Mouse (Mus musculus): ENCODE measurements at regions not wholly inside any gene's neighbourhood (a gene's known extent, or its start where the extent isn't known, plus 50 kb on each side); places are given as distances from the start of the nearest gene placed in this dataset.

DNA sequence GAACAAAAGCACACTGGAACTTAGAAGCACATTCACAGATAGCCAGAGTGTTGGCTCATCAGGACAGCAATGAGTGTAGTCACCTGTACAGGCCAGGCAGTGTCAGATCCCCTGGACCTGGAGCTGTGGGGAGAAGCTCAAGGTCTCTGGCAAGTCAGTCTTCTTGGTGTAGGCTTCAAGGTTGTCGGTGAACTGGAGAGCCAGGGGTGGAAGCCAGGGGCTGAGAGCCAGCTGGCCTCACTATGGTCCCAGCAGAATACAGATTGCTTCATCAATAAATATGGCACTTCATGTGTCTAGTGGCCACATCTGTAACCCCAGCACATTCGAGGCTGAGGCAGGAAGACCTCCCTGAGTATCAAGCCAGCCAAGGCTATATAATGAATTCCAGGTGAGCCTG, 101.0 kb upstream of the Tgfbr2 start:
- DNase-seq = no peak

DNA sequence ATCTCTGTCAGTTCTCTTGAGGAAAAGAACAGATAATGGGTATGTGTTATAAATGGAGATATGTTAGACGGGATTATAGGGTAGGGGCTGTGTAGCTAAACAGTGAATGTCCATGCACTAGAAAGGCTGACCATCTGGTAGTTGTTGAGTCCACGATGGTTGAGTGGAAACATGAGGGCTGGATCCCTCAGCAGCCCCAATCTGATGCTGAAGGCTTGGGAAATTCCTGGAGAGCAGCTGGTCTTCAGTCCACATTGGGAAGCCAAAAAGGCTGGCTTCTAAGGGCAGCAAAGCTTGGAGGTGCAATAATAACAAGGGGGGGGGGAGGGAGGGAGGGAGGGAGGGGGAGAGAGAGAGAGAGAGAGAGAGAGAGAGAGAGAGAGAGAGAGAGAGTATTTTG, 97.3 kb upstream of the Tgfbr2 start:
- DNase-seq = no peak

DNA sequence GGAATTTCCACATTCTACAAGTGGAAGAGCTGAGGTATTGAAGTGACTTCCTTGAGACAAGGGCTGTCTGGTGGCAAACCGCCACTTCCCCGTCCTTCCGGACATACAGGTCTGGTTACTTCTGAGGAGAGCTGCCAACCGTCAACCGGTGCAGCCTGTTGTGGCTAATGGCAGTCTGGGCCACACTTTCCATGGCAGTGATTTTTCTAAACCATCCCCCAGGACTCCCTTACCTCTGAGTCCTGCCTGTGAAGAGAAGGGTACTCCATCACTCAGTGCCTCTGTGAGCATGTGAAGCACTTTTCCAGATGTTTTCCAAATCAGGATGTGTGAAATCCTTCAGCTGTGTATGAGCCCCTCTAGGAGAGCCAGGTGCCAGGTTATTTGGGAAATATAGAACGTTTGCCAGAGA, 95.3 kb upstream of the Tgfbr2 start:
- peak; percentile 69 for DNase-seq

DNA sequence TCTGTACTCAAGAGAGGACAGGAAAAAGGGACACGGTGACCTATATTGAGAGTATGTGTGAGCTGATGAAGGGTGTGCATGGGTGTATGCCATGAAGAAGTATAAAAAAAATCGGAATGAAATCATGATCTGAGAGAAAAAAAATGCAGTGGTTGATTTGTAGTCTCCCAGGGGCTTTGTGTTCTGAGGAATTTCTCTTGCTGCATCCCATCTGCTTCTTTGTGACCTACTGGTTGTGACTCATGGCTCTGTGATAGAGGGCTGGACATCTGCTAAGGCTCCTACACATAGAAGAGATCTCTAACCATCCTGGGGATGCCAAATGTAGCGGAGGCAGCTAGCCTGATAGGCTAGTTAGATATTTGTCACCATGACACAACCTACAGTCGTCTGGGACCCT, 92.3 kb upstream of the Tgfbr2 start:
- DNase-seq = no peak

DNA sequence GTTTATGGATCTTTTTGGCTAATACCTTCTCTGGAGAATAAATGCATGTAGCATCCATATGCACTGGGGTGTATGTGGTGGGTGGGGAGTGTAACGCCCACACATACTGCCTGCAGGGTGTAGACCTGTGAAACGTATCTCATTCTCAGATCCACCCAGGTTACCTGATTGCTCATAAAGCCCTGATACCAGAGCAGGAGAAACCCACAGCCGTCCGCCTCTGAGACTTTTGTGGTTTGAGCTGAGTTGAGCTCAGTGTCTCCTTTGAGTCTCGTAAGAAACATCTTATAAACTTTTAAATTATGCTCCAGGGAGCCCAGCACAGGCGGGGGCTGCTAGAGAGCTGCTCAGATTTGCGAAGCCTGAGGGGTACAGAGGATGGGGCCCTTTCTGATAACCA, 88.7 kb upstream of the Tgfbr2 start:
- DNase-seq = no peak

GRCm38 (mm10) chr9:116259569-116259968, 84.4 kb upstream of the Tgfbr2 start:
- DNase-seq = no peak

DNA sequence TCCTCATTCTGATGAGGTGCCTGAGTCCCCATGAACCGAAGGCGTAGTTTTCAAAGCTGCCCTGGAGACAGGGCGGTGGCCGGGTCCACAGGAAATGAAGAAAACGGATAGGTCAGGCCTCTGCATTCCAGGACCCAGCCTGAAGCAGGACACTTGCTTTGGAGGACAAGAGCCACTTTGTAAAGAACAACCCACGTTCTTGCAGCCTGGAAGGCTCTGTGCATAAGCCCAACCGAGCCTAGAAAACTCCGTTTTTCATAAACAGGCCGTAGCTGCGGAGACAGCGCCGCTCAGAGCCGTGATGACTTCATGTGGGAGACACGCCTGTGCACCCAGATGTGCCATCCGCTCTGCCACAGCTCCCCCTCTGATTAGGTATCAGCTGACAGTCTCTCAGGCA, 78.4 kb upstream of the Tgfbr2 start:
- peak; percentile 39 for DNase-seq

GRCm38 (mm10) chr9:116252788-116253187, 77.6 kb upstream of the Tgfbr2 start:
- no peak for DNase-seq

- DNase-seq = peak; percentile 31
These were observed 74.6 kb upstream of the Tgfbr2 start for GRCm38 (mm10) chr9:116249791-116250190.

DNA sequence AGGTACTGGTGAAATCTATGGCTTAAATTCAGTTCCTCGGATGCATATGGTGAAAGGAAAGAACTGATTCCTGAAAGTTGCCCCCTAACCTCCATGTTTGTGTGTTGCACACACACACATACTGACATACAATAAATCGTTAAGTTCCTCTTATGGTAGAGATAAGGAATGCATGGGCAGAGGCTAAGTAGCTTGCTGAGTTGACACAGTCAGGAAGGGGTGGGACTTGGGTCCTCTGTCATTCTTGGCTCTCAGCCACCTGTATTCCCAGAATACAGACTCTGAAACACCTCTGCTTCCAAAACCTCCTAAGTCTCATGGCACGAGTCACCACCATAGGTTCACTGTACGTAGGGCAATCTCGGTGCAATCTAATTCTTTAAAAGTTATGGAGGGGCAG, 70.0 kb upstream of the Tgfbr2 start:
- DNase-seq = peak; percentile 28

GRCm38 (mm10) chr9:116244619-116244899, 69.4 kb upstream of the Tgfbr2 start:
- DNase-seq = no peak

GRCm38 (mm10) chr9:116243775-116244618, 68.8 kb upstream of the Tgfbr2 start:
- no peak for DNase-seq

DNA sequence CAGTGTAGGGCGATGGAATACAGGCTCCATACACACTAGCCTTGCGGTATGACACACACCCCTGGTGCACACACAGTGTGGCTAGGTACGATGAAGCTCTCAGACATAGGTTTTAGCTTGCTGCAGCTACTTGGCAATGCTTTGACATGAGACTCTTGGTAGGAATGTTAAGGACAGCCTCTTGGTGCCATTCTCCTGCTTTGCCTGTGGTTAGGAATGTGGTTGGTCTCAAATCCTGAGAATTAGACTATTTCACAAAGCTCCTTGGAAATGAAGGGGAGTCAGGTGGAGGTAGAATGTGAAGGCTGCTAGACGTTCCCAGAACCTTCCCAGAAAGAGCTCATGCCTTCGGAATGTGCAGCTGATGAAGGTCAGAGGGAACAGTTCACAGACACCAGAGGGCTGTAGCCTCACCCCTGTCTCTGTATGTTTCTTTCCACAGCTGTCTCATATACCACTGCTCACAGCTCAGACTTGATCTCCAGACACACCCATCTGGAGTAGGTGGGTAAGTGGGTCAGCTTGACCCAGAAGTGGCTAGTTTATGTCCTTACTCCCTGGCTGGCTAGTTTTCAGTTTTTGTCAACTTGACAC, 66.9 kb upstream of the Tgfbr2 start:
- DNase-seq = no peak

DNA sequence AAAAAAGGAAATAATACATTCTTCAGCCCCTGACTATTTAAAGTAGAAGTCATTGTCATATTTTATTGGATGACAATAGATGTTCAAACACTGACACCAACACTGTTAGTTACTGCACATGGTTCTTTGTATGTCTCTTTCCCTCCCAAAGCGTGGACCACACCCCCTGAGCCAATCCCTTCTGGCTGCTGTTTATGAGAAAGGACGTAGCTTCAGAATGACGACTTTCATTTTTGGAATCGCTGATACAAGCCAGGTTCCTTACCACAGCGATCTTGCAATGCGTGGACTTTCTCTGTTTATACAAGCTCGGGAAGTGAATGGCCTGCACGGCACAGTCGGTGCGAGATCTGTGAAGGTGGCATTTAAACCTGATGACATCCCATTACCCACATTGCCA, 66.1 kb upstream of the Tgfbr2 start:
- DNase-seq = no peak

DNA sequence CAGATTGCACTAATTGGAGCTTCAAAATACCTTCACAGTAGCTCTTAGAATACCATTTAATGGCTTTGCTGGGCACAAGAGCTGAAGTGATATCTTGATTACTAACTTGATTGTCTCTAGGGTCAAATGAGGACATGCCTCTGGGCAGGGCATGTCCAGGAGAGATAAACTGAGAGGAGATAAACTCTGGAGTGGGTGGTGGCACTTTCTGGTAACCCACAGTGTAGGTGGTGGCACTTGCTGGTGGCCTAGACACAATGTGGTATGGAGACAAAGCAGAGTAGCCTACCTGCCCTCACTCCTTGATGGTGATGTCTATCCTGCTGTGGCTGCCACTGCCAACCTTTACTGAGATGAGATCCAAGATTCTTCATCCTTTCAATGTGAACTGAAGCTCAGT, 61.7 kb upstream of the Tgfbr2 start:
- no peak for DNase-seq

DNA sequence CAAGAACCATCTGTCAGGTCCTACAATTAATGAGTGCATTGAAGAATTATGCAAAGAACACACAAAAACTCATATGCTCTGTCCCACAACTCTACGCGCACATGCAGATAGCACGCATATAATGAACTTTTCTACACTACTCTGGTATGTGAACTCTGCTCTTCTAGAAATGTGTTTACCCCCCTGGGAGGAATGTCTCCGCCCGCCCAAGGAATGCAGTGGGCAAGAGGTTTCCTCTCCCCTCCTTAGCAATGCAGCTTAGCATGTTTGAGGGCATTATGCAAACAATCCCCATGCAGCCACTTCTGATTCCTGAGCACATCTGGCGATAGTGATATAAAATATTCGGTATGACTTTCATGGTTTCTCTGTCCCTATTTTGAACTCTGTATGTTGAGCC, 59.0 kb upstream of the Tgfbr2 start:
- peak; percentile 38 for DNase-seq

- DNase-seq = no peak
These were observed 57.2 kb upstream of the Tgfbr2 start for GRCm38 (mm10) chr9:116232386-116232785.

- DNase-seq = no peak
These were observed 56.5 kb upstream of the Tgfbr2 start for GRCm38 (mm10) chr9:116231351-116232311.

- DNase-seq = no peak
These were observed 55.2 kb upstream of the Tgfbr2 start for GRCm38 (mm10) chr9:116230346-116230745.

DNA sequence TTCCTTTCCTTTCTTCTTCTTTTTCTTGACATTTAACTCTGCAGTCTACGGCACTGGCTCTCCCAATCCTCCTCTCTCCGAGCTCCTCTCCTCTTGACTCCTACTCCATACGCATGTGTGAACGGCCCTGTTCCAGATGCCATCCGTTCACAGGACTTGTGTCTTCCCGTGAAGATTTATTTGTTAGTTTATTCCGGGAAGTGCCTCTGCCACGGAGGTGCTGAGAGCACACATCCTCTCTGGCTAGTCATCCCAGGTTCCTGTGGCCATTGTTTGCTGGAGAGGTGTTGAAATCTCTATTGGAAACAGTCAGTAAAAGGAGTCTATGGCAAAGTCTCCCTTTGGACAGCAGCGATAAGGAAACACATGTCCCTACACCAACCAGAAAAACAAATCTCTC, 53.3 kb upstream of the Tgfbr2 start:
- peak; percentile 48 for DNase-seq

DNA sequence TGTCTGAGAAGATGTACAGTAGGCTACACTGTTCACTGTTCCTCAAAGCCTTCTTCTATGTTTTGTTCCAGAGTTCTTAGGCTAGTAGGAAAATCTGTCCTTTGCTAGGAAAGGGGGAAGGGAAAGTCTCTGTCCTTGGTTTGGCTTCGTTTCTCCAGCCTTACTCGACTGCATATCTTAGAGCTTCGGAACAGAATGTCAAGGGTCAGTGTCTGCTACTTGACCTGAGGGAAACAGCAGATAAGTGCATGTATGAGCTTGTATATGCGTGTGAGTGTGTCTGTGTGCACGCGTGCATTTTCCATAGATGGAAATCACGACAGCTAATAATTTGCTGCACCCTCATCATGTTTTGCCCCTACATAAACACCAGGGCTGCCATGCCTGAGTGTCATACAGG, 52.6 kb upstream of the Tgfbr2 start:
- peak; percentile 28 for DNase-seq
